Mouse (Mus musculus): ENCODE measurements around the gene S100a5.

The S100a5 gene

GRCm38 (mm10) chr3:90608223-90608622 is at the start of gene S100a5:
Gene S100a5 (plus strand): TSS chr3:90608523.
- no peak for DNase-seq (ENCODE audit: low spot score)

DNA sequence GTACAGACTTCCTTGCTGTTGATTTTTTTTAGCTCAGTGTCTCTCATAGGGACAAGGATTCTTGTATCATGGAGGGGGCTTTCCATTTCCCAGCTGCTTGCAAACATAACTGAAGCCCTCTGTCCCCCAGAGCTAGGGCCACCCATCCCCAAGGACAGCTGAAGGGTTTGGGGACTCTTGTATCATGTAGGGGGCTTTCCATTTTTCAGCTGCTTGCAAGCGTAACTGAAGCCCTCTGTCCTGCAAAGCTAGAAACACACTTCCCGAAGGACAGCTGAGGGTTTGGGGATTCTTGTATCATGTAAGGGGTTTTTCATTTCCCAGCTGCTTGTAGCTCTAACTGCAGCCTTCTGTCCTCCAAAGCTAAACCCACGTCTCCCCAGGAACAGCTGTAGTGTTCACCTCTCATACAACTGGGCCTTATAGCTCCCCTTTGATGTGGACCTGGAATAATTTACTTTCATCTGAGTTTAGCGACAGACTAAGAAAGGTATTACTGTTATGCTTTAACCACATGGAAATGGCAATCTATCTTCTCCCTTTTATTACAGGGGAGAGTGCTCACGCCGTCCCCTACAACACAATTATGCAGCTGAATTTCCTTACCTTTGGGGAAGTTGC is 48.2 kb upstream of the S100a5 start, which contains the start of gene S100a3:
Gene S100a3 (plus strand): TSS at position 571 of the 621 bp plus-strand sequence.
- DNase-seq (ENCODE audit: low spot score): no peak

- DNase-seq (ENCODE audit: low spot score): no peak
These were observed 33.6 kb upstream of the S100a5 start for GRCm38 (mm10) chr3:90574691-90575090.

- no peak for DNase-seq (ENCODE audit: low spot score)
These were observed 33.0 kb upstream of the S100a5 start for GRCm38 (mm10) chr3:90575320-90575719.

- DNase-seq (ENCODE audit: low spot score): no peak
These were observed 31.8 kb upstream of the S100a5 start for GRCm38 (mm10) chr3:90576351-90577001.

GRCm38 (mm10) chr3:90579433-90579832 is 28.9 kb upstream of the S100a5 start:
- no peak for DNase-seq (ENCODE audit: low spot score)

DNA sequence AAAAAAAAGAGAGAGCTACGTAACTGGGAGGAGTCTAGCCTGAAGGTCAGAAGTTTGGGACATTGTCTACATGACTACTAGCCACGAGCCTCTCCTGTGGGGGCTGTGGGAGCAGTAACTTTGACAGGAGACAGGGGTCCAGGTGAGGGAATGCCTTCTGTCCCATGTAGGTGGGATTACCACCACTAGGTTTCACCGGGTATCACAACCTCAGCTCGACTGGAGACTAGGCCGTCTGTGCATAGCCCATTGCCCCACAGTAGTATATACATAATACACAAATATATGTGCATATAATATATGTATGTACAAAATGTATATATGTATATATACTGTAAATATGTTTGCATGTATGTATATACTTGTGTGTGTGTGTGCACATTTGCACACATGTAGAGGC is 27.2 kb upstream of the S100a5 start:
- no peak for DNase-seq (ENCODE audit: low spot score)

GRCm38 (mm10) chr3:90582156-90582555 is 26.2 kb upstream of the S100a5 start:
- no peak for DNase-seq (ENCODE audit: low spot score)

DNA sequence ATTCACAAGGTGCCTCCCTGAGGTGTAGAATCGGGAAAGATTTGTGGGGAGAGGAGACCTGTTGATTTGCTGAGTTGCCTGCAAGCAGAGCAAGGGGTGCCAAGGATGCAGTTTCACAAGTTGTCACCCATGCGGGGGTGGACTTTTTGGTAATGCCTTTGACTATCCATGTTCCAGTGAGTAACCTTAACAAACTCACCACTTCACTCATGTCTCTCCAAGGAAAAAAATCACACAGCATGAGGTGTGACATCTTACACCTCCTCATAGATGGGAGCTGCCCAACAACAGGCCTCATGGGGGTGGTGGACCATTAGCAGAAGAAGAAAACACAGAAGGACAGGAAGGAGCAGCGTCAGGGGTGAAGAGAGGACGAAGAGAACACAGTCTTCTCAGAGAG is 25.8 kb upstream of the S100a5 start:
- no peak for DNase-seq (ENCODE audit: low spot score)

- no peak for DNase-seq (ENCODE audit: low spot score)
These were observed 24.4 kb upstream of the S100a5 start for GRCm38 (mm10) chr3:90583893-90584292.

DNA sequence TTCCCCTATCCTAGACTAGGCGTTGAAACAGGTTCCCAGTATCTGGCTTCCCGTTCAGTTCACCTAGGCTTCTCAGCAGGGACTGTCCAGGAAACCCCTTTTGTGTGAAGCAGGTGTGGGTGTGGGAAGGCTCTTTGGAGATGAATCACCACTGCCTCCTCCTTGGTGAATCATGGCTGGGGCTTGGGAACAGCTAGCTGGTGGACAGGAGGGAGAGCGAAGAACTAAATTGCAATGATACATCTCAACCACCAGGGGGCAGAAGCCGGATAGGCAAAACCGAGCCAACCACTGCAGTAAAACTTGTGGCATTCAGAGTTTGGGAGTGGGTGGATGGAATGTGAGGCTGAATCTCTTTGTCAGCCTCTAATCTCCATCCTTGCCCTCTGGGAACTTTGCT is 22.7 kb upstream of the S100a5 start:
- peak; percentile 71 for DNase-seq (ENCODE audit: low spot score)

GRCm38 (mm10) chr3:90586016-90586643 is 22.2 kb upstream of the S100a5 start:
- DNase-seq (ENCODE audit: low spot score): no peak

- DNase-seq (ENCODE audit: low spot score): peak; percentile 84
These were observed 21.4 kb upstream of the S100a5 start for GRCm38 (mm10) chr3:90586906-90587305.

DNA sequence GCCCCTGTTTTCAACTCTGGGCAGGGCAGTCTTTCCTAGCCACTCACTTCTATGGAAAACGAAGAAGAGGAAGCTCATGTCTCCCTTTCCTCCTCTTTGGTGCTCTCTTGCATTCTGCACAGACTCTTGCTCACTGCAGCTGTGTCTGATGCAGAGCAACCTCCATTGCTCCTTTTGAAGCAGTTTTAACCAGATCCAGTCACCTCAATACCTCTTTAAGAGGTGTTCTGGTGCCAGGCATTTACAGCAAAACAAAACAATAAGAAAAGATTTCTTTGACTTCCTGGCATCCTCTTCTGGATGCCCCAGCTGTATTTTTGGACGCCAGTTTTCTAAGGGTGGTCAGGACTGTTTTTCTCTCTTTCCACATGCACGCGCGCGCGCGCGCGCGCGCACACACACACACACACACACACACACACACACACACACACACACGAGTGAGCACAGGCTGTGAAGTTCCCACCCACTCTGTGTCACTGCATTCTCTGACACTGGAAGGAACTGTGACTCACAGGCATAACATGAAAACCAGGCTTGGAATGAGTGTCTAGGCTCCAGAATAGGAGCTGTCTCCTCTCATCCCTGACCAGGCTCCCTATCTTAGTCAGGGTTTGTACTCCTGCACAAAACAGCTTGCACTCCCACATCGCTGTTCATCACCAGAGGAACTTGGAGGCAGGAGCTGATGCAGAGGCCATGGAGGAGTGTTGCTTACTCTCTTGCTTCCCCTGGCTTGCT is 20.8 kb upstream of the S100a5 start:
- no peak for DNase-seq (ENCODE audit: low spot score)

GRCm38 (mm10) chr3:90589390-90589789 is 18.9 kb upstream of the S100a5 start:
- DNase-seq (ENCODE audit: low spot score): no peak

GRCm38 (mm10) chr3:90589947-90590346 is 18.4 kb upstream of the S100a5 start, which contains the start of gene S100a2:
Gene S100a2 (plus strand): TSS chr3:90590247.
- DNase-seq (ENCODE audit: low spot score): no peak

- DNase-seq (ENCODE audit: low spot score): no peak
These were observed 13.9 kb upstream of the S100a5 start for GRCm38 (mm10) chr3:90594466-90594865.

DNA sequence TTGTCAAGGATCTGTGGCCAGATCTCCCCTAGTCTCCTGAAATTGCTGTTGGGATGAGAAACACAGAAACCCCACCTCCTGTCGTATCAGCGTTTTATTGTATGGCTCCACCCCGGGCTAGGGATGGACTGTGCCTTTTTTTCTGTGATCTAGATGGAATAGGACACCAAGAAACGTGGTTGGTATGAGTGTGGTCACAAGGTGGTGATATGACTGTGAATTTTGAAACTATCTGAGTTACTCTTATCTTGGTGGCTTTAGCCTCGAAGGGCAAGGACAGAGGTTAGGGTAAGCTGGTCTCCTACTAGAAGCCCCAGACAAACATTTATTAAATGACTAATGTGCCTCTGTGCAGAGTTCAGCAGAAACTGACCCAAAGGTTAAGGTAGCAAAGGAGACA is 12.8 kb upstream of the S100a5 start:
- DNase-seq (ENCODE audit: low spot score): no peak

DNA sequence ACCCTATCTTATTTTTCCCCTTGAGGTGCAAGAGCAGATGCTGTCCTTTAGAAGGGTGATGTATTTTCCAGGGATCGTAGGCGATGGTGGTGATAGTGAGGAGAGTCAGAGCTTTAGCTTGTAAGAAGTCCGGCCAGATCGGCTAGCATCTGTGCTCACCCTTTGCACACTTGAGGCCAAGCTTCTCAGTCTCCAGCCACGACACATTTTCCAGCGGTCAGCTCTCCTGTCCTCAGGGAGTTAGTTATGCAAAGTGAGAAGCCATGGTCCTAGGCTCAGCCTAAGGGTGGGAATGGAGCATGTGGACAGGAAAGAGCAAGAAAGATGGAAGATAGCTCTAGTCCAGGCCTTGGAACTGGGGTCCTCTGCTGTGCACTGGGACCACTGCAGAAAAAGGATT is 11.5 kb upstream of the S100a5 start:
- DNase-seq (ENCODE audit: low spot score): no peak

DNA sequence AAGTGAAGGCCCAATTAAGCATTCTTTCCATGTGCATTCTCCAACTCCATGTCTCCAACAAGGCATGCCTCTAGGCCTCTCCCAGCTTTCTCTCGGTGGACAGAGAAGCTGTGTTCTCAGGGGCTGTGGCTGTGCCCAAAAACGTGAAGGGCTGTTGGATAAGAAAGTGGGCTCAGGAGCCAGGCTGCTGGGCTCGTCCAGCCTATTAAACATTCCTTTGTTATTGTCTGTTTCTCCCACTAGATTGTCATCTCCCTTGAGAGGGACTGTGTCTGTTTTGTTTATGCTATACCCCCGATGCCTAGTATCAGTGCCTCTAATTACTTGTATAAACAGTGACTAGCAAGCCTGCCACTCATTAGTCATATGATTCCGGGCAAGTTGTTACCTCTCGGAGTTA is 10.6 kb upstream of the S100a5 start:
- no peak for DNase-seq (ENCODE audit: low spot score)

DNA sequence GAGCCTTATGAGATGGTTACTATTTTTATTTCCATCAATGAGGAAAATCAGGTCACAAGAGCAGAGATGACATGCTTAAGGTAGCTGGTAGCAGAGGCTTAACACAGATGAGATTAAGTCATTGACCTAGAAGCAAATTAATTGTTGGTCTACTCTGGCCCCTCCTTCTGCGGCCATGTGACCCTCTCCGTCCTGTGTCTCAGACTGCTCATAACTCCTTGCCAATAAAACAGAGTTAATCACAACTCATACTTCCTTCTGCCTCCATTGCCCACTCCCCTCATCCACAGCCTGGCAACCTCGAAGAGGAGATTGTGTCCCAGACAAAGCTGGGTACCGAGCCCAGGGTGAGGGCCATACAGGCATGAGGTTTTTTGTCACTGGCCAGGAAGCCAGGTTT is 10.1 kb upstream of the S100a5 start:
- no peak for DNase-seq (ENCODE audit: low spot score)

GRCm38 (mm10) chr3:90599401-90599800 is 8.9 kb upstream of the S100a5 start:
- DNase-seq (ENCODE audit: low spot score): no peak

DNA sequence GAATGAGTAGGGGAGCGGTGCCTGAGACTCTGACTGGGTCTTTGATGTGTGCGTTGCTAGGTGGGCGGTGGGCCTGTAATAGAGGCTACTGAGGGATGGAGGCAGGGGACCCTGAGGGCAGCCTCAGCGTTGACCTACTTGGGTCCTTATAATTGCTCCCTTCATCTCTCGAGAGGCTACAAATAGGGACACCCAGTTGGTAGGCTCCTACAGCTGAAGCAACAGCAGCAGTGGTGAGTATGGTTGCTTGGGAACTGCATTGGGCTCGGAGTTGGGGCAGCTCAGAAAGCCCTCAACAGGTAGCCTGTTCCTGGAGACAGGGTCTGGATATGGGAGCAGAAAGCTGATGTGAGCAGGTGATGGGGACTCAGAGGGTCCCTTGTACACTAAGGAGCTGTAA is 8.3 kb upstream of the S100a5 start:
- no peak for DNase-seq (ENCODE audit: low spot score)

All from urinary bladder, postnatal 25 days (tissue).